Mouse (Mus musculus) brain, embryonic 14.5 days (tissue): ENCODE measurements around the gene Minos1.

Source experiments
- CTCF ChIP-seq: fragments of 200-500 bp; IDR thresholded peaks from 2 replicates; pipeline ENCODE4 v1.5.1; 2012; ENCODE audit warnings: inconsistent platforms, mild to moderate bottlenecking, moderate library complexity, borderline replicate concordance; ENCODE audit not compliant: insufficient read depth, insufficient read length; ENCODE audit errors: extremely low read depth
- POLR2A ChIP-seq: fragments of 200-500 bp; IDR thresholded peaks from 2 replicates; pipeline ENCODE4 v1.6.1; 2012; ENCODE audit warnings: mild to moderate bottlenecking, inconsistent platforms, borderline replicate concordance; ENCODE audit not compliant: poor library complexity, insufficient read depth, insufficient read length, severe bottlenecking; ENCODE audit errors: extremely low read depth

DNA sequence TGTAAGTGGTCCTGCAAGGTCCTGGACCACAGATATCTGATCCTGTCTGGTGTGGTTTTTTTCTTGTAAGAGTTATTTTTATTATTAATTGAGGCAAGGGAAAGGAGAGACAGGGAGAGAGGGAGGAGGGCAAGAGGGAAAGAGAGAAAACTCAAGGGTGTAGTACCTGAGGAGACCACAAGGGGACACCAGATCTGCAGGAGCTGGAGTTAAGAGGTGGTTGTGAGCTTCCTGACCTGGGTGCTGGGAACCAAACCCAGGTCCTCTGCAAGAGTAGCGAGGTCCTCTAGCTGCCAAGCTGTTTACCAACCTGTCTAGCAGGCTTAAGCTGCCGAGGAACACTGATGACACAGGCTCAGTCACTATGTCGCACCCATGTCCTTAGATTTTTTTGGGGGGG, 47.0 kb upstream of the Minos1 start:
- TF ChIP-seq CTCF = peak; percentile 52; the same call in 1 of the 2 replicates
- no peak for TF ChIP-seq POLR2A
